Mouse (Mus musculus) spleen, adult 2 months (tissue): ENCODE results near the gene Oas1a. TPM values are rescaled to one million over a fixed set of nuclear protein-coding genes. Genes with fewer than 3 reads are reported as not detected.

ENCODE experiments used
- DNase-seq, 2 experiments: peaks; one replicate each; pipeline versions ENCODE4 v3.0.0 to v3.0.0-alpha.2; 2012 to 2021; ENCODE audit warnings: low spot score in 2 of 2, low read depth in 1 of 2
- H3K27ac ChIP-seq: fragments of 200-500 bp; 2 replicates; pipeline ENCODE4 v1.5.1; 2012; ENCODE audit warnings: low read length, inconsistent platforms; ENCODE audit not compliant: insufficient read depth
- H3K27me3 ChIP-seq: fragments of 200-500 bp; 2 replicates; pipeline ENCODE4 v1.6.1; 2012; ENCODE audit warnings: mild to moderate bottlenecking, moderate library complexity, low read length, inconsistent platforms; ENCODE audit not compliant: control insufficient read depth, insufficient read depth
- H3K36me3 ChIP-seq: fragments of 200-500 bp; 2 replicates; pipeline ENCODE4 v1.6.1; 2012; ENCODE audit warnings: mild to moderate bottlenecking, low read length, inconsistent platforms; ENCODE audit not compliant: control insufficient read depth, insufficient read depth
- H3K4me1 ChIP-seq: fragments of 200-500 bp; 2 replicates; pipeline ENCODE4 v1.6.1; 2011; ENCODE audit warnings: inconsistent platforms; ENCODE audit not compliant: control insufficient read depth, insufficient read depth, insufficient read length
- H3K4me3 ChIP-seq: fragments of 200-500 bp; 2 replicates; pipeline ENCODE4 v1.5.1; 2011; ENCODE audit warnings: mild to moderate bottlenecking, inconsistent platforms; ENCODE audit not compliant: insufficient read depth, insufficient read length; ENCODE audit errors: extremely low read depth
- CTCF ChIP-seq: fragments of 200-500 bp; IDR thresholded peaks from 2 replicates; pipeline ENCODE4 v1.5.1; 2011; ENCODE audit warnings: mild to moderate bottlenecking, inconsistent platforms; ENCODE audit not compliant: insufficient read depth, insufficient read length, insufficient replicate concordance; ENCODE audit errors: extremely low read depth
- POLR2A ChIP-seq: fragments of 200-500 bp; IDR thresholded peaks from 2 replicates; pipeline ENCODE4 v1.6.1; 2011; ENCODE audit warnings: low read depth, low read length, inconsistent platforms
- WGBS: fragments of 180-500 bp; shearing (Covaris S2); methylation state at CpG from one replicate; pipeline ENCODE4 v1.1.7; 2018; 5-methylcytosine and 5-hydroxymethylcytosine counted together
- polyA plus RNA-seq: library from polyadenylated mRNA; depleted of rRNA; stranded (reverse); fragments of >200 nt; gene quantifications from 2 replicates; pipeline ENCODE4 v1.2.3, GENCODE M21; 2012; rRNA removed

The Oas1a gene
- polyA plus RNA-seq, 1 experiment: 8.5 TPM

- H3K4me1 ChIP-seq: no peaks in the 10 kb centered on the region
- TF ChIP-seq POLR2A (no peak), CTCF (no peak)
- H3K36me3 ChIP-seq: no peaks in the 10 kb centered on the region
- no peak overlapping the region for H3K27ac ChIP-seq
- H3K4me3 ChIP-seq: no peak overlapping the region
- 81% methylated on average over 2 of the region's 2 CpGs for WGBS
- no peaks in the 10 kb centered on the region for H3K27me3 ChIP-seq
- DNase-seq: no peak
Observed at GRCm38 (mm10) chr5:120859241-120859640, 48.1 kb downstream of the Oas1a start.

- WGBS: 52% methylated on average over 3 of the region's 3 CpGs
- H3K27me3 ChIP-seq: no peaks in the 10 kb centered on the region
- no peak overlapping the region for H3K4me3 ChIP-seq
- no peak for TF ChIP-seq POLR2A
- peak; percentile 42; the same call in 1 of the 2 replicates for TF ChIP-seq CTCF
- H3K4me1 ChIP-seq: no peaks in the 10 kb centered on the region
- DNase-seq: peak; percentile 7 to 33
- no peaks in the 10 kb centered on the region for H3K36me3 ChIP-seq
- no peak overlapping the region for H3K27ac ChIP-seq
Observed at GRCm38 (mm10) chr5:120849601-120850136, 57.7 kb downstream of the Oas1a start.

GRCm38 (mm10) chr5:120847067-120847466, 60.3 kb downstream of the Oas1a start, which contains the start of gene Oas1f:
Oas1f (plus strand) TSS chr5:120847367.
- Histone ChIP-seq H3K4me3 (no peak within 1 kb of the TSS), H3K4me1 (no peaks in the 10 kb centered on the region), H3K36me3 (no peaks in the 10 kb centered on the region), H3K27ac (no peak within 1 kb of the TSS), H3K27me3 (no peaks in the 10 kb centered on the region)
- DNase-seq: no peak
- 57% methylated on average over 4 of the region's 4 CpGs for WGBS
- TF ChIP-seq CTCF: no peak
- TF ChIP-seq POLR2A: no peak

Other genes starting within 250 kb of the Oas1a start
- gene Dtx1, start 195.6 kb downstream of the Oas1a start, polyA plus RNA-seq: 264 and 351 TPM in 2 replicates
- 7.2 and 9.0 TPM in 2 replicates for gene Oas2, start 157.7 kb downstream of the Oas1a start, polyA plus RNA-seq
- 15.2 and 16.3 TPM in 2 replicates for gene Oas3, start 129.9 kb downstream of the Oas1a start, polyA plus RNA-seq
- 0.08 and 0.20 TPM in 2 replicates for gene Oas1e, start 112.0 kb downstream of the Oas1a start, polyA plus RNA-seq
- gene Oas1c, start 95.0 kb downstream of the Oas1a start, polyA plus RNA-seq: 5.4 and 6.2 TPM in 2 replicates
- not detected in 2 replicates for gene Oas1f, start 60.2 kb downstream of the Oas1a start, polyA plus RNA-seq
- gene Oas1h, start 46.1 kb downstream of the Oas1a start, polyA plus RNA-seq: not detected in 2 replicates
- 1.4 and 1.7 TPM in 2 replicates for gene Oas1g, start 19.9 kb downstream of the Oas1a start, polyA plus RNA-seq
- gene Oas1d, start 7.0 kb upstream of the Oas1a start, polyA plus RNA-seq: not detected in 2 replicates
- gene Rph3a, start 102.6 kb upstream of the Oas1a start, polyA plus RNA-seq: 0.02 TPM in 1 of 2 replicates, not detected in the other